Mouse (Mus musculus): ENCODE measurements around the gene Gm17175. TPM values are rescaled to one million over a fixed set of nuclear protein-coding genes. Genes with fewer than 3 reads are reported as not detected.
"Not testable (repeated sequence)": the region's sequence is repeated elsewhere in the genome, so short reads cannot be mapped to it uniquely, and the experiment has no call there.

Gm17175 gene
- not detected in 2 replicates for polyA plus RNA-seq (2014; fragmentation: Nextera tagmentation; extraction: Ambion mirVana)

- not testable (repeated sequence) for ATAC-seq (replicated peaks; ENCODE audit: insufficient number of reproducible peaks, low FRiP score, low TSS enrichment, low read depth); H3K27me3 ChIP-seq (ENCODE audit: control insufficient read depth, insufficient read depth, low read length); H3K9me3 ChIP-seq (replicated peaks; ENCODE audit: control insufficient read depth, low read length); DNase-seq (ENCODE audit: low spot score); H3K4me1 ChIP-seq (ENCODE audit: control insufficient read depth, insufficient read depth, low read length); H3K36me3 ChIP-seq (replicated peaks; ENCODE audit: control insufficient read depth, insufficient read depth, low read depth, low read length); H3K27ac ChIP-seq (replicated peaks; ENCODE audit: low read depth, low read length); H3K9ac ChIP-seq (replicated peaks; ENCODE audit: low read length); H3K4me3 ChIP-seq (ENCODE audit: low read depth, low read length); H3K4me2 ChIP-seq (ENCODE audit: low read depth, low read length)
- WGBS, result 90% methylated on average over 2 of the region's 2 CpGs
Observed at GRCm38 (mm10) chr14:51573963-51574362, at the start of gene Gm17175. Gm17175 (minus strand) TSS chr14:51574063.

GRCm38 (mm10) chr14:51611210-51611609 lies 37.3 kb upstream of the Gm17175 start, which contains the start of gene Gm17078:
Gm17078 (minus strand) TSS chr14:51611310.
- Histone ChIP-seq H3K36me3 (replicated peaks; ENCODE audit: control insufficient read depth, insufficient read depth, low read depth, low read length) (no peaks in the 10 kb centered on the region), H3K4me3 (ENCODE audit: low read depth, low read length) (no peak within 1 kb of the TSS), H3K4me2 (ENCODE audit: low read depth, low read length) (no peak within 1 kb of the TSS), H3K27me3 (ENCODE audit: control insufficient read depth, insufficient read depth, low read length) (no peaks in the 10 kb centered on the region), H3K4me1 (ENCODE audit: control insufficient read depth, insufficient read depth, low read length) (no peaks in the 10 kb centered on the region), H3K9me3 (replicated peaks; ENCODE audit: control insufficient read depth, low read length) (no peaks in the 10 kb centered on the region), H3K9ac (replicated peaks; ENCODE audit: low read length) (no peak within 1 kb of the TSS), H3K27ac (replicated peaks; ENCODE audit: low read depth, low read length) (no peak within 1 kb of the TSS)
- DNase-seq (ENCODE audit: low spot score) (no peak), ATAC-seq (replicated peaks; ENCODE audit: insufficient number of reproducible peaks, low FRiP score, low TSS enrichment, low read depth) (no peak)
- WGBS, result 82% methylated on average over 1 of the region's 1 CpGs

GRCm38 (mm10) chr14:51592039-51592438 lies 18.2 kb upstream of the Gm17175 start, which contains the start of gene Gm17174:
Gm17174 (minus strand) TSS chr14:51592139.
- not testable (repeated sequence) for H3K27ac ChIP-seq (replicated peaks; ENCODE audit: low read depth, low read length); H3K27me3 ChIP-seq (ENCODE audit: control insufficient read depth, insufficient read depth, low read length); ATAC-seq (replicated peaks; ENCODE audit: insufficient number of reproducible peaks, low FRiP score, low TSS enrichment, low read depth); H3K36me3 ChIP-seq (replicated peaks; ENCODE audit: control insufficient read depth, insufficient read depth, low read depth, low read length); H3K4me1 ChIP-seq (ENCODE audit: control insufficient read depth, insufficient read depth, low read length); H3K9ac ChIP-seq (replicated peaks; ENCODE audit: low read length); H3K4me3 ChIP-seq (ENCODE audit: low read depth, low read length); DNase-seq (ENCODE audit: low spot score); H3K9me3 ChIP-seq (replicated peaks; ENCODE audit: control insufficient read depth, low read length); H3K4me2 ChIP-seq (ENCODE audit: low read depth, low read length)
- WGBS, result 89% methylated on average over 4 of the region's 4 CpGs

- Histone ChIP-seq H3K4me2 (ENCODE audit: low read depth, low read length) (no peak within 1 kb of the TSS), H3K4me3 (ENCODE audit: low read depth, low read length) (no peak within 1 kb of the TSS), H3K9ac (replicated peaks; ENCODE audit: low read length) (no peak within 1 kb of the TSS), H3K27me3 (ENCODE audit: control insufficient read depth, insufficient read depth, low read length) (no peaks in the 10 kb centered on the region), H3K9me3 (replicated peaks; ENCODE audit: control insufficient read depth, low read length) (no peaks in the 10 kb centered on the region), H3K27ac (replicated peaks; ENCODE audit: low read depth, low read length) (no peak within 1 kb of the TSS), H3K4me1 (ENCODE audit: control insufficient read depth, insufficient read depth, low read length) (no peaks in the 10 kb centered on the region), H3K36me3 (replicated peaks; ENCODE audit: control insufficient read depth, insufficient read depth, low read depth, low read length) (no peaks in the 10 kb centered on the region)
- DNase-seq (ENCODE audit: low spot score), result no peak
- no peak for ATAC-seq (replicated peaks; ENCODE audit: insufficient number of reproducible peaks, low FRiP score, low TSS enrichment, low read depth)
- WGBS, result 86% methylated on average over 4 of the region's 4 CpGs
Observed at GRCm38 (mm10) chr14:51552490-51552889, 21.4 kb downstream of the Gm17175 start, which contains the start of gene Gm5622. Gm5622 (plus strand) TSS chr14:51552790.

Other genes with a start within 250 kb of the Gm17175 start
- not detected in 2 replicates for gene Gm7247, start 212.3 kb downstream of the Gm17175 start, polyA plus RNA-seq (2014; fragmentation: Nextera tagmentation; extraction: Ambion mirVana)
- gene Vmn2r88, start 163.2 kb downstream of the Gm17175 start, polyA plus RNA-seq (2014; fragmentation: Nextera tagmentation; extraction: Ambion mirVana), result not detected in 2 replicates
- not detected in 2 replicates for gene Vmn2r89, start 122.2 kb downstream of the Gm17175 start, polyA plus RNA-seq (2014; fragmentation: Nextera tagmentation; extraction: Ambion mirVana)
- gene Gm5622, start 21.3 kb downstream of the Gm17175 start, polyA plus RNA-seq (2014; fragmentation: Nextera tagmentation; extraction: Ambion mirVana), result not detected in 2 replicates
- not detected in 2 replicates for gene Gm17174, start 18.1 kb upstream of the Gm17175 start, polyA plus RNA-seq (2014; fragmentation: Nextera tagmentation; extraction: Ambion mirVana)
- gene Gm17078, start 37.2 kb upstream of the Gm17175 start, polyA plus RNA-seq (2014; fragmentation: Nextera tagmentation; extraction: Ambion mirVana), result not detected in 2 replicates
- not detected in 2 replicates for gene Gm4181, start 61.6 kb upstream of the Gm17175 start, polyA plus RNA-seq (2014; fragmentation: Nextera tagmentation; extraction: Ambion mirVana)
- gene Gm17079, start 121.4 kb upstream of the Gm17175 start, polyA plus RNA-seq (2014; fragmentation: Nextera tagmentation; extraction: Ambion mirVana), result not detected in 2 replicates
- not detected in 2 replicates for gene Gm5800, start 143.1 kb upstream of the Gm17175 start, polyA plus RNA-seq (2014; fragmentation: Nextera tagmentation; extraction: Ambion mirVana)
- not detected in 2 replicates for gene Ang4, start 199.5 kb upstream of the Gm17175 start, polyA plus RNA-seq (2014; fragmentation: Nextera tagmentation; extraction: Ambion mirVana)
- not detected in 2 replicates for gene AY358078, start 226.0 kb upstream of the Gm17175 start, polyA plus RNA-seq (2014; fragmentation: Nextera tagmentation; extraction: Ambion mirVana)

All from embryonic facial prominence, embryonic 11.5 days (tissue).